Mouse (Mus musculus): Measurements from ENCODE around the gene Srpk1. TPM values are rescaled to one million over a fixed set of nuclear protein-coding genes. Genes with fewer than 3 reads are reported as not detected.
A peak's percentile ranks its signal among the peaks of the same experiment; 100 is the strongest.

Gene Srpk1
- polyA plus RNA-seq, 1 experiment: 47.5 TPM

- Histone ChIP-seq H3K4me1 (ENCODE audit: control insufficient read depth, insufficient read depth, low read length) (no peaks in the 10 kb centered on the region), H3K27me3 (ENCODE audit: control insufficient read depth, insufficient read depth, low read length) (no peaks in the 10 kb centered on the region), H3K4me3 (replicated peaks; ENCODE audit: insufficient read depth, low read depth, low read length) (no peak overlapping the region), H3K27ac (ENCODE audit: insufficient read depth, low read length) (no peak overlapping the region)
- no peak for TF ChIP-seq POLR2A (IDR thresholded peaks at IDR 0.05; ENCODE audit: borderline replicate concordance, insufficient read depth, low read length)
- no peak for TF ChIP-seq CTCF (IDR thresholded peaks at IDR 0.05; ENCODE audit: borderline replicate concordance, insufficient read depth, low read depth, low read length)
- WGBS: 86% methylated on average over 3 of the region's 3 CpGs
- DNase-seq: no peak
Observed at GRCm38 (mm10) chr17:28640113-28640512, 17.6 kb upstream of the Srpk1 start.

GRCm38 (mm10) chr17:28637711-28638690 is 15.5 kb upstream of the Srpk1 start:
- no peak for TF ChIP-seq POLR2A (IDR thresholded peaks at IDR 0.05; ENCODE audit: borderline replicate concordance, insufficient read depth, low read length)
- no peak for TF ChIP-seq CTCF (IDR thresholded peaks at IDR 0.05; ENCODE audit: borderline replicate concordance, insufficient read depth, low read depth, low read length)
- Histone ChIP-seq H3K27me3 (ENCODE audit: control insufficient read depth, insufficient read depth, low read length) (no peaks in the 10 kb centered on the region), H3K27ac (ENCODE audit: insufficient read depth, low read length) (no peak overlapping the region), H3K4me3 (replicated peaks; ENCODE audit: insufficient read depth, low read depth, low read length) (no peak overlapping the region), H3K4me1 (ENCODE audit: control insufficient read depth, insufficient read depth, low read length) (no peaks in the 10 kb centered on the region)
- 50% methylated on average over 7 of the region's 7 CpGs for WGBS
- DNase-seq: peak in 1 of 2 experiments; percentile 31

- no peak for DNase-seq
- Histone ChIP-seq H3K4me3 (replicated peaks; ENCODE audit: insufficient read depth, low read depth, low read length) (no peak overlapping the region), H3K4me1 (ENCODE audit: control insufficient read depth, insufficient read depth, low read length) (no peaks in the 10 kb centered on the region), H3K27ac (ENCODE audit: insufficient read depth, low read length) (no peak overlapping the region), H3K27me3 (ENCODE audit: control insufficient read depth, insufficient read depth, low read length) (no peaks in the 10 kb centered on the region)
- WGBS: 90% methylated on average over 5 of the region's 5 CpGs
- TF ChIP-seq POLR2A (IDR thresholded peaks at IDR 0.05; ENCODE audit: borderline replicate concordance, insufficient read depth, low read length) (no peak), CTCF (IDR thresholded peaks at IDR 0.05; ENCODE audit: borderline replicate concordance, insufficient read depth, low read depth, low read length) (no peak)
Observed at GRCm38 (mm10) chr17:28635842-28636241, 13.3 kb upstream of the Srpk1 start.

- no peak overlapping the region for H3K27ac ChIP-seq (ENCODE audit: insufficient read depth, low read length)
- TF ChIP-seq CTCF (IDR thresholded peaks at IDR 0.05; ENCODE audit: borderline replicate concordance, insufficient read depth, low read depth, low read length) (no peak; the same call in 1 of the 2 replicates), POLR2A (IDR thresholded peaks at IDR 0.05; ENCODE audit: borderline replicate concordance, insufficient read depth, low read length) (no peak)
- H3K4me3 ChIP-seq (replicated peaks; ENCODE audit: insufficient read depth, low read depth, low read length): no peak overlapping the region
- H3K4me1 ChIP-seq (ENCODE audit: control insufficient read depth, insufficient read depth, low read length): no peaks in the 10 kb centered on the region
- no peak for DNase-seq
- 55% methylated on average over 3 of the region's 3 CpGs for WGBS
- no peaks in the 10 kb centered on the region for H3K27me3 ChIP-seq (ENCODE audit: control insufficient read depth, insufficient read depth, low read length)
Observed at GRCm38 (mm10) chr17:28629125-28629524, 6.6 kb upstream of the Srpk1 start.

- no peak for TF ChIP-seq POLR2A (IDR thresholded peaks at IDR 0.05; ENCODE audit: borderline replicate concordance, insufficient read depth, low read length)
- TF ChIP-seq CTCF (IDR thresholded peaks at IDR 0.05; ENCODE audit: borderline replicate concordance, insufficient read depth, low read depth, low read length): no peak
- Histone ChIP-seq H3K4me1 (ENCODE audit: control insufficient read depth, insufficient read depth, low read length) (no peaks in the 10 kb centered on the region), H3K27me3 (ENCODE audit: control insufficient read depth, insufficient read depth, low read length) (no peaks in the 10 kb centered on the region), H3K27ac (ENCODE audit: insufficient read depth, low read length) (no peak overlapping the region), H3K4me3 (replicated peaks; ENCODE audit: insufficient read depth, low read depth, low read length) (no peak overlapping the region)
- DNase-seq: no peak
- 63% methylated on average over 10 of the region's 10 CpGs for WGBS
Observed at GRCm38 (mm10) chr17:28628248-28629124, 6.0 kb upstream of the Srpk1 start.

- H3K4me3 ChIP-seq (replicated peaks; ENCODE audit: insufficient read depth, low read depth, low read length): no peak overlapping the region
- H3K27me3 ChIP-seq (ENCODE audit: control insufficient read depth, insufficient read depth, low read length): no peaks in the 10 kb centered on the region
- no peak overlapping the region for H3K27ac ChIP-seq (ENCODE audit: insufficient read depth, low read length)
- DNase-seq: no peak
- H3K4me1 ChIP-seq (ENCODE audit: control insufficient read depth, insufficient read depth, low read length): no peaks in the 10 kb centered on the region
- 89% methylated on average over 2 of the region's 2 CpGs for WGBS
- TF ChIP-seq POLR2A (IDR thresholded peaks at IDR 0.05; ENCODE audit: borderline replicate concordance, insufficient read depth, low read length) (no peak), CTCF (IDR thresholded peaks at IDR 0.05; ENCODE audit: borderline replicate concordance, insufficient read depth, low read depth, low read length) (no peak)
Observed at GRCm38 (mm10) chr17:28626937-28627336, 4.4 kb upstream of the Srpk1 start.

GRCm38 (mm10) chr17:28625327-28625726 is 2.8 kb upstream of the Srpk1 start:
- Histone ChIP-seq H3K4me3 (replicated peaks; ENCODE audit: insufficient read depth, low read depth, low read length) (no peak overlapping the region), H3K27ac (ENCODE audit: insufficient read depth, low read length) (no peak overlapping the region), H3K27me3 (ENCODE audit: control insufficient read depth, insufficient read depth, low read length) (no peaks in the 10 kb centered on the region), H3K4me1 (ENCODE audit: control insufficient read depth, insufficient read depth, low read length) (peaks cover 4% of the 10 kb centered on the region; the same call in 1 of the 2 replicates)
- DNase-seq: no peak
- 94% methylated on average over 15 of the region's 15 CpGs for WGBS
- TF ChIP-seq POLR2A (IDR thresholded peaks at IDR 0.05; ENCODE audit: borderline replicate concordance, insufficient read depth, low read length) (no peak), CTCF (IDR thresholded peaks at IDR 0.05; ENCODE audit: borderline replicate concordance, insufficient read depth, low read depth, low read length) (no peak)
